ENCODE assay signal across 27 mouse cellular contexts in the genomic region with DNA sequence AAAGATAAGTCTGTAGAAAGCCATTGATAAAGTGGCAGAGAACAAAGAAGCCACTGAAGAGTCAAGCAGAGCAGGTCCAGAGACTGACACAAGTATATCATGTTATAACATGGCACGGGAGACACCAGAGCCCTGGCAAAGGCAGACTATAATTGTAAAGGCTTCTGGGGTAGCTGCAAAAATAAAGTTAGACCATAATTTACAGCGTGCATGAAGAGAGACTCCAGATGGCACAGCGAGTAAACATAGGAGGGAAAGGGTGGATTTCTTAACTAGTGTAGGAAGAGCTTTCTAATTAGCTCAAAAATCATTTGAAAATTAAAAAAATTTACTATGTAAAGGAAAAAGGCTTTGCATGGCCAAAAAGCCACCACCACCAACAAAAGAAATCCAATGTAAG.
"Had no signal": no experiment of that assay in that cellular context is flagged by ENCODE, and none has a peak within 500 bp of the region (broad histone marks: within the 10 kb centered on the region; RNA-seq: fewer than 3 reads in every experiment).

No protein-coding gene starts in this region.

- DNase-seq: gastrocnemius, postnatal 14 days; gastrocnemius, postnatal 36 days; heart, adult 11 months; heart, adult 2 months; heart, postnatal 14 days; heart, postnatal 36 days; kidney, adult 11 months; kidney, adult 2 months; kidney, postnatal 10 days; kidney, postnatal 25 days; kidney, postnatal 4 days; layer of hippocampus, adult 9-11 months; liver; liver, embryonic 13.5 days; liver, postnatal 0 days had no signal

- H3K4me2 ChIP-seq: heart, embryonic 11.5 days; heart, embryonic 13.5 days; heart, embryonic 15.5 days; hindbrain, embryonic 13.5 days; hindbrain, embryonic 15.5 days; limb, embryonic 12.5 days; liver, embryonic 11.5 days; liver, embryonic 13.5 days; liver, embryonic 15.5 days had no signal

- H3K27ac ChIP-seq: heart, adult 2 months; heart, embryonic 13.5 days; heart, embryonic 15.5 days; hindbrain, embryonic 13.5 days; hindbrain, embryonic 15.5 days; hindbrain, postnatal 0 days; left cerebral cortex, adult 2 months; limb, embryonic 10.5 days; limb, embryonic 12.5 days; liver, embryonic 13.5 days; liver, embryonic 15.5 days had no signal

- H3K27me3 ChIP-seq: heart, embryonic 13.5 days; heart, embryonic 15.5 days; hindbrain, embryonic 13.5 days; hindbrain, embryonic 15.5 days; limb, embryonic 12.5 days; liver, embryonic 13.5 days; liver, embryonic 15.5 days had no signal

- H3K4me1 ChIP-seq: hindbrain, embryonic 13.5 days; hindbrain, embryonic 15.5 days; limb, embryonic 10.5 days; limb, embryonic 12.5 days; liver, embryonic 13.5 days; liver, embryonic 15.5 days had no signal

- H3K4me3 ChIP-seq: heart, adult 2 months; heart, embryonic 13.5 days; heart, embryonic 15.5 days; hindbrain, embryonic 13.5 days; hindbrain, embryonic 15.5 days; left cerebral cortex, adult 2 months; limb, embryonic 10.5 days; limb, embryonic 12.5 days; liver, embryonic 13.5 days; liver, embryonic 15.5 days had no signal

- H3K9me3 ChIP-seq: heart, embryonic 13.5 days; heart, embryonic 15.5 days; hindbrain, embryonic 13.5 days; hindbrain, embryonic 15.5 days; limb, embryonic 10.5 days; limb, embryonic 12.5 days; liver, embryonic 13.5 days; liver, embryonic 15.5 days had no signal

- H3K9ac ChIP-seq: heart, embryonic 13.5 days; heart, embryonic 15.5 days; hindbrain, embryonic 13.5 days; hindbrain, embryonic 15.5 days; limb, embryonic 12.5 days; liver, embryonic 13.5 days; liver, embryonic 15.5 days; liver, postnatal 0 days had no signal

- ATAC-seq: hindbrain, postnatal 0 days; intestine, embryonic 16.5 days; liver, postnatal 0 days had no signal
